In genomic region chr7:91784617-91785016, GRCm38 (mm10) we compare ENCODE assay signal across 14 mouse cellular contexts.
"Had no signal": no experiment of that assay in that cellular context is flagged by ENCODE, and none has a peak within 500 bp of the region (broad histone marks: within the 10 kb centered on the region; RNA-seq: fewer than 3 reads in every experiment).

No protein-coding gene starts in this region.

- H3K9me3 ChIP-seq: liver, embryonic 13.5 days; lung, embryonic 15.5 days; midbrain, embryonic 13.5 days; neural tube, embryonic 15.5 days had no signal

- H3K36me3 ChIP-seq: liver, embryonic 13.5 days; lung, embryonic 15.5 days; midbrain, embryonic 13.5 days; neural tube, embryonic 15.5 days had no signal

- ATAC-seq: liver, postnatal 0 days; midbrain, embryonic 13.5 days had no signal

- DNase-seq: kidney, adult 11 months; kidney, adult 9 months; kidney, postnatal 36 days; left cerebral cortex, postnatal 4 days; liver; liver, embryonic 13.5 days; liver, postnatal 0 days; right cerebral cortex, adult 18-20 months; thymus, postnatal 14 days had no signal

- H3K4me2 ChIP-seq: liver, embryonic 13.5 days; lung, embryonic 15.5 days; midbrain, embryonic 13.5 days; neural tube, embryonic 15.5 days had no signal

- H3K4me1 ChIP-seq: liver, embryonic 13.5 days; lung, embryonic 15.5 days; midbrain, embryonic 13.5 days had no signal

- H3K9ac ChIP-seq: liver, embryonic 13.5 days; liver, postnatal 0 days; lung, embryonic 15.5 days; midbrain, embryonic 13.5 days; neural tube, embryonic 15.5 days had no signal

- H3K4me3 ChIP-seq: liver, embryonic 13.5 days; lung, embryonic 15.5 days; midbrain, embryonic 13.5 days; neural tube, embryonic 15.5 days had no signal

- H3K27ac ChIP-seq: kidney, postnatal 0 days; liver, embryonic 13.5 days; lung, embryonic 15.5 days; midbrain, embryonic 13.5 days; neural tube, embryonic 15.5 days; stomach, postnatal 0 days had no signal

- H3K27me3 ChIP-seq: liver, embryonic 13.5 days; lung, embryonic 15.5 days; midbrain, embryonic 13.5 days; neural tube, embryonic 15.5 days had no signal
